Mouse (Mus musculus) hindbrain, embryonic 14.5 days (tissue): Measurements from ENCODE around the gene Lrg1. TPM values are rescaled to one million over a fixed set of nuclear protein-coding genes. Genes with fewer than 3 reads are reported as not detected.

Experiments
- ATAC-seq: fragments of 200-750 bp; cut with Nextera tagmentation; 2 replicates; pipeline ENCODE4 v1.8.0; 2017; ENCODE audit warnings: moderate number of reproducible peaks, mild to moderate bottlenecking, moderate TSS enrichment, moderate library complexity; ENCODE audit not compliant: low FRiP score
- DNase-seq: peaks from one replicate; pipeline ENCODE4 v3.0.0-alpha.2; 2015; ENCODE audit warnings: low spot score
- H3K27ac ChIP-seq: fragments of 300-500 bp; sonication (generic); 2 replicates; pipeline ENCODE4 v1.5.1; 2014; ENCODE audit warnings: mild to moderate bottlenecking, moderate library complexity
- H3K27me3 ChIP-seq: fragments of 300-500 bp; sonication (generic); 2 replicates; pipeline ENCODE4 v1.6.1; 2014; ENCODE audit warnings: mild to moderate bottlenecking, low read length, mixed read lengths; ENCODE audit not compliant: control insufficient read depth, insufficient read depth
- H3K36me3 ChIP-seq: fragments of 300-500 bp; sonication (generic); replicated peaks from 2 replicates; pipeline ENCODE4 v1.6.1; 2014; ENCODE audit not compliant: control insufficient read depth, insufficient read depth
- H3K4me1 ChIP-seq: fragments of 300-500 bp; sonication (generic); replicated peaks from 2 replicates; pipeline ENCODE4 v1.6.1; 2014; ENCODE audit warnings: antibody characterized with exemption, low read length, mixed read lengths; ENCODE audit not compliant: control insufficient read depth, insufficient read depth
- H3K4me2 ChIP-seq: fragments of 300-500 bp; sonication (generic); replicated peaks from 2 replicates; pipeline ENCODE4 v1.6.1; 2014; ENCODE audit warnings: mild to moderate bottlenecking, moderate library complexity
- H3K4me3 ChIP-seq: fragments of 300-500 bp; sonication (generic); replicated peaks from 2 replicates; pipeline ENCODE4 v1.5.1; 2014; ENCODE audit warnings: mild to moderate bottlenecking, low read length
- H3K9ac ChIP-seq: fragments of 300-500 bp; sonication (generic); 2 replicates; pipeline ENCODE4 v1.6.1; 2014
- H3K9me3 ChIP-seq: fragments of 300-500 bp; sonication (generic); 2 replicates; pipeline ENCODE4 v1.6.1; 2016; ENCODE audit warnings: low read length; ENCODE audit not compliant: control insufficient read depth
- WGBS: fragments of 180-500 bp; shearing (Covaris S2); extraction: QIAGEN DNeasy Blood & Tissue Kit; methylation state at CpG from one replicate; pipeline ENCODE4 v1.1.7; 2014; 5-methylcytosine and 5-hydroxymethylcytosine counted together
- polyA plus RNA-seq: library from polyadenylated mRNA; unstranded; fragments of >200 nt; fragmentation: Nextera tagmentation; extraction: Ambion mirVana; gene quantifications from 2 replicates; pipeline ENCODE4 v1.2.1, GENCODE M21; 2014

The Lrg1 gene
- polyA plus RNA-seq, 1 experiment from 2014 or later = 0.19 TPM

- Histone ChIP-seq H3K9ac (peak within 1 kb of the TSS; percentile 82), H3K4me1 (peaks cover 7% of the 10 kb centered on the region), H3K27me3 (no peaks in the 10 kb centered on the region), H3K27ac (peak within 1 kb of the TSS; percentile 90), H3K4me2 (peak within 1 kb of the TSS; percentile 79), H3K36me3 (peaks cover 36% of the 10 kb centered on the region), H3K4me3 (peak within 1 kb of the TSS; percentile 63), H3K9me3 (no peaks in the 10 kb centered on the region)
- peak; percentile 57 for ATAC-seq
- DNase-seq = peak; percentile 94
- WGBS = 0% methylated on average over 35 of the region's 35 CpGs
These were observed 47.0 kb downstream of the Lrg1 start, which contains the start of gene Ubxn6 for GRCm38 (mm10) chr17:56074827-56075208. TSS of gene Ubxn6 (minus strand) at chr17:56075028.

- 9% methylated on average over 22 of the region's 22 CpGs for WGBS
- peak overlapping the region; percentile 82 for H3K9ac ChIP-seq
- no peaks in the 10 kb centered on the region for H3K27me3 ChIP-seq
- peak overlapping the region; percentile 63 for H3K4me3 ChIP-seq
- peak overlapping the region; percentile 79 for H3K4me2 ChIP-seq
- peaks cover 42% of the 10 kb centered on the region for H3K36me3 ChIP-seq
- peak overlapping the region; percentile 90 for H3K27ac ChIP-seq
- ATAC-seq (peak; percentile 12; the same call in 1 of the 2 replicates), DNase-seq (peak; percentile 66)
- peaks cover 7% of the 10 kb centered on the region for H3K4me1 ChIP-seq
- H3K9me3 ChIP-seq = no peaks in the 10 kb centered on the region
These were observed 47.5 kb downstream of the Lrg1 start for GRCm38 (mm10) chr17:56074097-56074826.

- no peak for ATAC-seq
- 89% methylated on average over 5 of the region's 5 CpGs for WGBS
- no peak overlapping the region for H3K4me3 ChIP-seq
These were observed 49.6 kb downstream of the Lrg1 start for GRCm38 (mm10) chr17:56072243-56072642.

GRCm38 (mm10) chr17:56071126-56071525, 50.7 kb downstream of the Lrg1 start:
- Histone ChIP-seq H3K4me3 (no peak overlapping the region), H3K4me1 (peaks cover 7% of the 10 kb centered on the region), H3K27ac (no peak overlapping the region), H3K9ac (no peak overlapping the region), H3K27me3 (no peaks in the 10 kb centered on the region), H3K4me2 (no peak overlapping the region), H3K9me3 (no peaks in the 10 kb centered on the region), H3K36me3 (peaks cover 72% of the 10 kb centered on the region)
- no peak for ATAC-seq
- no peak for DNase-seq

More at GRCm38 (mm10) chr17:56072243-56072642, 49.6 kb downstream of the Lrg1 start:
- Histone ChIP-seq H3K9me3 (no peaks in the 10 kb centered on the region), H3K4me2 (no peak overlapping the region), H3K27me3 (no peaks in the 10 kb centered on the region), H3K36me3 (peaks cover 62% of the 10 kb centered on the region), H3K4me1 (peaks cover 7% of the 10 kb centered on the region), H3K9ac (no peak overlapping the region), H3K27ac (no peak overlapping the region)
- no peak for DNase-seq

Other genes starting within 250 kb of the Lrg1 start
- 11.3 TPM in 2 replicates for gene Zfp119a, start 243.1 kb downstream of the Lrg1 start, polyA plus RNA-seq
- gene Zfp959, start 229.9 kb downstream of the Lrg1 start, polyA plus RNA-seq = 14.0 and 16.1 TPM in 2 replicates
- 9.4 and 10.5 TPM in 2 replicates for gene Zfp119b, start 172.5 kb downstream of the Lrg1 start, polyA plus RNA-seq
- 5.6 and 8.1 TPM in 2 replicates for gene Ebi3, start 169.4 kb downstream of the Lrg1 start, polyA plus RNA-seq
- gene Yju2, start 162.9 kb downstream of the Lrg1 start, polyA plus RNA-seq = 15.9 and 18.1 TPM in 2 replicates
- gene Shd, start 151.5 kb downstream of the Lrg1 start, polyA plus RNA-seq = 149 and 167 TPM in 2 replicates
- gene Fsd1, start 135.5 kb downstream of the Lrg1 start, polyA plus RNA-seq = 167 and 175 TPM in 2 replicates
- 5.6 and 6.0 TPM in 2 replicates for gene Stap2, start 116.4 kb downstream of the Lrg1 start, polyA plus RNA-seq
- gene Mpnd, start 116.3 kb downstream of the Lrg1 start, polyA plus RNA-seq = 146 and 151 TPM in 2 replicates
- 91.1 and 94.1 TPM in 2 replicates for gene Sh3gl1, start 85.4 kb downstream of the Lrg1 start, polyA plus RNA-seq
- 3.1 and 3.6 TPM in 2 replicates for gene Chaf1a, start 81.6 kb downstream of the Lrg1 start, polyA plus RNA-seq
- 72.0 and 75.6 TPM in 2 replicates for gene Ubxn6, start 47.0 kb downstream of the Lrg1 start, polyA plus RNA-seq
- 95.0 and 98.1 TPM in 2 replicates for gene Hdgfl2, start 42.4 kb downstream of the Lrg1 start, polyA plus RNA-seq
- gene Plin4, start 12.2 kb downstream of the Lrg1 start, polyA plus RNA-seq = 0.12 and 0.20 TPM in 2 replicates
- 1.9 and 2.1 TPM in 2 replicates for gene Plin5, start 4.4 kb downstream of the Lrg1 start, polyA plus RNA-seq
- gene Sema6b, start 18.3 kb upstream of the Lrg1 start, polyA plus RNA-seq = 18.3 and 20.5 TPM in 2 replicates
- gene Tnfaip8l1, start 40.5 kb upstream of the Lrg1 start, polyA plus RNA-seq = 8.4 and 9.9 TPM in 2 replicates
- gene Mydgf, start 61.9 kb upstream of the Lrg1 start, polyA plus RNA-seq = 67.8 and 70.8 TPM in 2 replicates
- 23.4 and 26.2 TPM in 2 replicates for gene Dpp9, start 96.9 kb upstream of the Lrg1 start, polyA plus RNA-seq
- 21.0 and 21.8 TPM in 2 replicates for gene Fem1a, start 134.8 kb upstream of the Lrg1 start, polyA plus RNA-seq
- gene Ticam1, start 154.8 kb upstream of the Lrg1 start, polyA plus RNA-seq = 1.4 and 1.5 TPM in 2 replicates
- gene Plin3, start 170.9 kb upstream of the Lrg1 start, polyA plus RNA-seq = 13.9 and 16.4 TPM in 2 replicates
- not detected in 2 replicates for gene Arrdc5, start 178.3 kb upstream of the Lrg1 start, polyA plus RNA-seq
- 14.1 and 15.9 TPM in 2 replicates for gene Uhrf1, start 181.3 kb upstream of the Lrg1 start, polyA plus RNA-seq
- gene Kdm4b, start 204.1 kb upstream of the Lrg1 start, polyA plus RNA-seq = 62.2 and 64.3 TPM in 2 replicates